Mouse (Mus musculus) erythroid progenitor cell, adult 5-6 weeks (primary cell): ENCODE data around the gene Itpr1. TPM values are rescaled to one million over a fixed set of nuclear protein-coding genes. Genes with fewer than 3 reads are reported as not detected.

Experiments used
- ATAC-seq: replicated peaks from 2 replicates; pipeline ENCODE4 v1.8.0; 2016; ENCODE audit warnings: moderate number of reproducible peaks, mild to moderate bottlenecking, moderate TSS enrichment, inconsistent platforms; ENCODE audit not compliant: poor library complexity, low FRiP score, severe bottlenecking
- total RNA-seq, 2 experiments: library from RNA; stranded (forward) in 1 of 2; stranded (reverse) in 1 of 2; fragments of 150-400 nt in 1 of 2; fragments of 186-747, 209-891 nt in 1 of 2; gene quantifications; 2 replicates each; pipeline versions ENCODE4 v1.2.3 to v1.2.4; 2015 to 2017; ENCODE audit warnings: low replicate concordance in 2 of 2

The Itpr1 gene
- total RNA-seq, 2 experiments from 2014 or later, result 4.6 to 13.0 TPM

DNA sequence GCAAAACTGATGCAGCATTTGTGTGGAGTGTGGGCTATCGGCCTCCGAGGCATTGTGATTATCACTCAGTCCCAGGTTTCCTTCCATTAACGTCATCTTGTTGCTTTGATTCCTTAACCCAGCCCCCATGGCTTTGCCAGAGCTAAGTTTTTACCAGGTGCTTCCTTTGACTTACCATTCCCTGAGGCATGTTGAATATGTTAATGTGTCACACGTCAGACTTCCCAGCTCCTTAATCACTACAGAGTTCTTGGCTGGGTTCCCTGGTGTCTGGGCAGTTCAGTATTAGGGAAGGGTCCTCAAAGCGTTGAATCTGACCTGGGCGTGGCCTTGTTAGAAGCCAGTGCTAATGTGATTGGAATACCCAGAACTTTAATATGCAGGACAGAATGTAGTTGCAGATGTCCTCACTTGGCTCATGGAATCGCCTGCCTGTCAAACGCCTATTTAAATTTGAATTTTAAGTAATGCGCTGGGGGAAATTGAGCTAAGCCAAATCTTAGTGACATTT, 23.6 kb downstream of the Itpr1 start:
- ATAC-seq, result no peak

DNA sequence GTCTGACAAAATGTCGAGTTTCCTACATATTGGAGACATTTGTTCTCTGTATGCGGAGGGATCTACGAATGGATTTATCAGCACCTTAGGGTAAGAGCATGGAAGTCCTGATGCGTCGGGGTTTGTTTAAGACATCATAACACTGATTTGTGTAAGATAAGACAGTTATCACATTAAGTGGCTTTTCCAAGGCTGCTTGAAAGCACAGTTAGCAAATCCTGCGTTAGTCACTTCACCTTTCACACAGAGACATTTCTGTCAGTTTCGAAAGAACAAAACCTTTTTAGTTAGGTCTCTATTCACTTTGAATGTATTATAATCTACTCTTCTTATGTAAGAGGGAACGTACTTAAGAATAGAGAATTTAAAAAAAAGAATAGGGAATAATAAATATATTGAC, 24.1 kb downstream of the Itpr1 start:
- ATAC-seq, result no peak

DNA sequence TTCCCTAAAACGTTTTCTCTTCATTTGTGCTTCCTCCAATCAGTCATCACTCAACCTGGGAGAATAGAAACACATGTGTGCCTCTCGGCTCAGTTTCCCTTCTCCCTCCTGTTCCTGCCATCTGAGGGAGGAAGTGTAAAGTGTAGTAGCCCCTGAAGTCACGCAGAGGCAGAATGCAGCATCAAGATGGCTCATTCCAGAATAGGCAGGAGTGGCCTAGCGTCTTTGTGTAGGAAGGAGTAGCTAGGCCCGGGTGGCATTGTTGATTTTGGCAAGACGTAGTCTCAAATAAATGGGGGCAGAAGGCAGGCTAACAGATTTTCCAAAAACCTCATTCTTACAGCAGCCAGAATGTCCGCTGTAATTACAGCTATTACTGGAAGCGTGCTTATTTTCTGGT, 24.7 kb downstream of the Itpr1 start:
- no peak for ATAC-seq

DNA sequence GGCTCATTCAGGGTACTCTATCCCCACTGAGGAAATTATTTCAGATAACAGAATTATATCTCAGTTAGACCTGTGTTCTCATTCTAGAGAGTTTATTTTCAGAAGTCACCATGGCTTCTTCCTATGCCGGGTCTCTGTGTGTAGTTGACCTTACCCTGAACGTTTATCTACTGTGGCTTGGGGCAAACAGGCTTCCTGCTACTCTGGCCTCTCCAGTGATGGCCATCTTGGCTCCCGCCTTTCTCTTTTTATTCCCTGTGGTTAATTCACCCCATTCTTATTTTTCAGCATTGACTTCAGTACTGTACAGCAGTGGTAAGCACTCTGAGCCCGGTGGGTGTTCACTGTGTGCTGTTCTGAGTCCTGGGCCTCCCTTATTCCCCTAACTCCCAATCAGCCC, 25.1 kb downstream of the Itpr1 start:
- ATAC-seq, result no peak

DNA sequence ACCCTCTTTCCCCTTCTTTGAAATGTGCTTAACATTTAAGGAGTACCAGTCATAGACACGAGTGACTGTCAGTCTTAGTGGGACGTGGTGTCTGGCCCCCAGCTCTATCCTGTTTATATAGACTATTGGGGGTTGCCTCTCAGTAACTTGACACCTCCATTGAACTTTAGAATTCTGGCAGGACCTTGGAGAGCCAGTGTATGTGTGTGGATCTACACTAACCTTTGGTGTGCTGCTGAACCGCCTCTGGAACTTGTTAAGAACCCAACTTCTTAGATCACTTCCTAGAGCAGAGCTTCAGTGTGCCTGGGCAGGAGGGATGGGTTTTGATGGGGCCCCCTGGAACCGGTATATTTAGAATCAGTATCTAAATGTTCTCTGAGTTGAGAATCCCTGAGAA, 26.2 kb downstream of the Itpr1 start:
- ATAC-seq, result no peak

DNA sequence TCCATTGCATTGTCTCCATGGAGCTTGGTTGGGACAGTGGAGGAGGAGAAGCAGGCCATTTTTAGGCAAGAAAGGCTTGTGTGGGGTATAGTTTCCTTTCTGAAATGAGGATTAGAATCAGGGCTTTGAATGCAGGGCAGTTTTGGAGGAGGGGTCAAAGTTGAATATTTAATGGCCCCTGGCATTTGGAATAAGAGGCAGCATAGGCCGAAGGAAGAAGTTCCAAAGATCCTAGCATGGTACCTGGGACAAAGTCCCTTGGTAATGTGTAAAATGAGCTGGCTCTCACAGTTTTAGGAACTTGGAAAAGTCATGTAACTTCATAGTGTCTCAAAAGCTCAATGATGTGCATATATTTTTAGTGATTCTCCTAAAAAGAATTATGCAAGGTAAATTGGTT, 27.1 kb downstream of the Itpr1 start:
- ATAC-seq, result no peak

DNA sequence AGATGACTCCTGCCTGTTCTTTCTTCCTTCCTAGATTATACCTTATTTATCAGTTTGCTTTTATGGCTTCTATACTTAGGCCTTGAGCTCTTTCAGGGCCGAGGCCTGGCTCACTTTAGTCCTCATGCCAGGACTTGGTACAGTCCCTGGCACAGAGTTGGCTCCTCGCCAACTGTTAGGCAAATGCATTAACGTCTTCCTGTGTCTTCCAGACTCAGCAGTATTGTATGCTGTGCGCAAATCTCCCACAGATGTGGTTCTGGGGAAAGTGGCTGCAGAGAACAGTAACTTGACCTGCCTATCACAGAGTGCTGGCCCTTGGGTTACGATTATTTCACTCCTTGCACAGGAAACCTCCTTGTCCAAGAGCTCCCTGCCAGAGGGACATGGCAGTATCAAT, 27.9 kb downstream of the Itpr1 start:
- ATAC-seq, result no peak

DNA sequence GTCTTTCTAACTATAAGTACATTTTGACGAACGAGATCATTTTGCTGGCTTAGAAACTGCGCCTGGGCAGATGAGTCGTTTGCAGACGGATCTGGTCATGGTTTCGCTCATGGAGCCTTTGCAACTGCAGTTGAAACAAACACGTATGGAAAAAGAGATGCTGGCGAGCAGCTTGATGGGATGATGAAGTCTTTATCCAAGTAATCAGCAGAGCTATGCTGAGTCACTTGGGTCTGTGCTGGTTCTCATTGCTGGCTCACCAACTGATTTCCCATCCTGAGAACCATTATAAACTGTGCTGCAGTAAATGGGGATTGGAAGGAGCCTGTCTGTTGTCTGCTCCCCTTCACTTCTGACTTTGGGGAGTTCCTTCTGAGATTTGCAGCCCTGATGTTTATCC, 31.7 kb downstream of the Itpr1 start:
- no peak for ATAC-seq

DNA sequence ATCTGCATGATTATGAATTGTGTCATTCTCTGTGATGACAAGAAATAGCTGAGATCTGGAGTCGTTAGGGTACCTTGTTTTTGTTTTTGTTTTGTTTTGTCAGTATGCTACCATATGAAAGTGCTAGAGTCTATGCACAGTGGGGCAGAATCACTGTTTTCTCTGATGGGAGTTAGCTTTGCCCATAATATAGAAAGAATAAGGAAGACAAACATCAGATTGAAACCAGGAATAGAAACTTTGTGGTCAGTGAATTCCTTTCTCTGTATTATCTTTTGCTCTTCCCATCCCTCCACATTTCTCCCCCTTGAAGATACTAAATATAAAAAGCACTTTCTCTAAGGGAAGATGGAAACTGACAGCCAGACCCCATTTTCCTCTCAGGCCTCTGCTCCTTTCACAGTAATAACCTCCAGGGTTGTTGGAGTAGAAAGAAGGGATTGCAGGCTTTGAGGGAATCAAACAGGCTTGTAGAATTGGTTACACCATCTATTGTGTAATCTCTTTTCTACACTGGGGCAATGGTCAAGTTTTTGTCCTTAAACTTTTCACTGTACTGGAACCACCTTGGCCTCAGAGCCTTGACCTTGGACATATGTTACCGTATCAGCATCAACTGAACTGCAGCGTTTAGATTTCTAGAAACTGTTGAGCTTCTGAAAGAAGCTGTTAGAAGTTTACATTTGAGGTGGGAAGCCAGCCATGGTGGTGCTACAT, 33.6 kb downstream of the Itpr1 start:
- no peak for ATAC-seq

DNA sequence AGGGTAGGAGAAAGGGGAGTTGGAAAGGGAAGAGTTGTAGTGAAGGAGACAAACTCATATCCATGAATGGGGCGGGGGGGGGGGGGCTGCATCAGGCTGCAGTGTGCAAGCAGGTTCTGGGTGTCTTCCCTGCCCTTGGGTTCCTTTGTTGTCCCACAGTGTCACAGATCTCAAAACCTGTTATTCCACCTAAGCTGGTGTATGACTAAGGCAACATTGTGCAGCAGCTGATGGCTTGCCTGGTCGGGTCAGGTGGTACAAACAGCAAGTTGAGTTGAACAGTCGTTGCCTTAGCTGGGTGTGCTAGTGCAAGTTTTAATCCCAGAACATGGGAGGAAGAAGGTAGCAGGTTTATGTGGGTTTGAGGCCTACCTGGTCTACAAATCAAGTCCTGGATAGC, 34.3 kb downstream of the Itpr1 start:
- ATAC-seq, result no peak

DNA sequence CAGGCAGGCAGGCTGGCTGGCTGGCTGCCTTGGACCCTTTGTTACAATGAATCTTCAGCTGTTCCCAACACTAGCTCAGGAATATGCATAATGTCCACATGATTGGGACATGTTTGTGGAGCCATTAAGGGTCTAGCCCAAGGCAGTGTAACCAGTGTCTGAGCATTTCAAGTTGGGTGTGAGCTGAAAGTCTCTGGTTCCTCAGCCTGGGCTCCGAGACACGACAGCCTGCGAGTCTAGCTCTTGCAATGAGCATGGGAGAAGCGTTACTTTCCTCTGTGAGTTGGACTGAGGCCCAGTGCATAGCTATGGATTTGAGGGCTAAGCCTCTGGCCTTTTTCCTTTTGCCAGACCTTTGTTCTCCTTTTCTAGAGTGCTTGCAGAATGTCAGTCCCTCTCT, 35.6 kb downstream of the Itpr1 start:
- no peak for ATAC-seq

DNA sequence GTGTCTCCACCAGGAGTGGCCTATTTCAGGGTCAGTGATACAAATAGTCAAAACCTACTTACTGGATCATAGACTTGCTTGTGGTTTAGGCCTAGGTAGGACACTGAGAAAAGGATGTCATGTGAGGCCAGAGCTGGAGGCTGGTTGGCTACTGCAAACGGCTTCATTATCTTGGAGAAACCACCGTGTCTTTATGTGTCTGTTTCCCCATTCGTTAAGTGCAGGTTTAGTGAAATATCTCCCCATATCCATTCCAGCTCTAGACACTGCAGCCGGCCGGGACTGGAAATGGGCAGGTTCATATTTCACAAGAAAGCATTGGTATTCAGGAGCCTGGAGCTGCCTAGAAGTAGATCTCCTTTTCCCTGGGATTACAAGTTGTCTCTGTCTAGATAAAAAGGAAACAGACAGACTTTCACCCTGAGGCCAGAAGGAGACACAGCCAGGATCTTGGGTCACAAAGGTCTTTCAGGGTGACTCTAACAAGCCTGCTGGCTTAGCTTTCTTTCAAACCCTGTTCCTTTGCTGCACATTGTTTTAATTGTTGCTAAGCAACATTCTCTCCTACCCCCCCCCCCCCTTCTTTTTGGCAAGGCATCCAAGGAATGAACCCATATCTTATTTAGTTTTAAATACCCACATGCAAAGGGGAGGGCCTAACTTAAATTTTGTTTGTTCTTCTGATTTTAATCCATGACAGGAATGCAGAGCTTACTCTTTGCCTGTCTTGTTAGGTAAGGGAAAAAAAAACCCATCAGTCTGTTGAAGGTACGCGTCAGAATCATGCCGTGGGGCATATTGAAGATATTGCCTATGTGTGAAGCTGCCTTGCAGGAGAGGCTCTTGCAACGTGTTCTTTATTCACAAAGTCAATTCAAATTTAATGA, 36.4 kb downstream of the Itpr1 start:
- no peak for ATAC-seq

DNA sequence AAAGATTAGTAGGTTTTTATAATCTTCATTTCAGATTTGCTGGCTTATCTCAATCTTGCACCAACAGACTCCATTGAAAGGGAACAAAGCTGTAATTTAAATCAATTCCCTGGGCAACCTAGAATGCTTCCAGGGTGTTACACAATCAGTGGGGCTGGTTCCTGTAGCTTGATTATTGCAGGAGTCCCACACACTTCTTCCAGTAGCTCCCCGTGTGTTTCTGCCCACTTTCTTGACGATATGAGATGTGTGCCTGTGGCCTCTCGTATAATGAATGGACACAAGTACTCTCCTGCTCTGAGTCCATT, 37.0 kb downstream of the Itpr1 start:
- ATAC-seq, result no peak

DNA sequence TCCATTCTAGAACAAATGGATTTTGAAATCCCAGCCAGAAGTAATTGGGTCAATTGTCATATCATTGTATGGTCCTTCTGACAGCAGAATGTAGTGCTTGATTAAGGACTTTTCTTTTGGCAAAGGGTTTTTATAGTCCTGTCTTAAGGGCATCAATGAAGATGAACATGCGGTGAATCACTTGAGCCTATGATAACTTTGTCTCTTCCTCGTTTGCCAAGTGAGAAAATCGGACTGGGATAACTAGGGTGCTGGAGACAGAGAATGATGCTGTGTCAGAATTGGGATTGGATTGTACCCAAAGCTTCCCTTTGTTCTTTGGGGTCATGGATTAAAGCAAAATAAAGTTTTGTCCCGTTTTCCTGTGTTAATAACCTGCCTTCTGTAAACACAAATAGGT, 37.5 kb downstream of the Itpr1 start:
- ATAC-seq, result no peak

DNA sequence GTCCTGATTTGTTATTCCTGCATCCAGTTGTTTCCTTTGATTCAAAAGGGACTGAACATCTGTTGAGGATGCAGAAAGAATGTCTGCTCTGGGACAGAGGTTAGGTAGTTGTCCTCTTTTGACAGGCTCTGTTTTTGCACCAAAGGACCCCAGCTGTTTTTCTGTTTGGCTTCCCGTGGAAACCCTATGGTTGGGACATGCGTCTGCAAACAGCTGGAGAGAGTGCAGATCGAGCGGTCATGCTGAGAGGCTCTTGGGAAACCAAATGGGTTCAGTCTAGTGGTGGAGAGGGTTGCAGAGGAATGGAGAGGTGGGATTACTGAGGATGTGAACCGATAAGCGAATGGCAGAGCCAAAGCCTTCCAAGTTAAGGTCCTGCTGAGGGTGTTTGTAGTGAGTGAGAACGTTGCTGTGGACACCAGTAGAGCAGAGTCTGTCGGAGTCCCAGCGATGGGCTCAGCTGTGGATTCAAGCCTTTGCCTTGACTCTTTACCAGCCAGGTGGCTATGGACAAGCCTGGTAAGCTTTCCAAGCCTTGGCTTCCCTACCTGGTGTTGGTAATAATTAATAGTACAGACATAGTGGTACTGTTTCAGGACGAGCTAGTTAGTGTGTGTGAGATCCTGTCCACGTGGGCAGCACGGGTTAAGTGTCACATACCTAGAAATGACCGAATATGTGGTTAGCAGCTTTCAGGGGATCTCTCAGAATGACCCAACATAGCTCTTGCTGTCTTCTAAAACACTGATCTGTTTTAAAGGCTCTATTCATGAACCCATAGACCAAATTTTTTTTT, 39.9 kb downstream of the Itpr1 start:
- no peak for ATAC-seq

DNA sequence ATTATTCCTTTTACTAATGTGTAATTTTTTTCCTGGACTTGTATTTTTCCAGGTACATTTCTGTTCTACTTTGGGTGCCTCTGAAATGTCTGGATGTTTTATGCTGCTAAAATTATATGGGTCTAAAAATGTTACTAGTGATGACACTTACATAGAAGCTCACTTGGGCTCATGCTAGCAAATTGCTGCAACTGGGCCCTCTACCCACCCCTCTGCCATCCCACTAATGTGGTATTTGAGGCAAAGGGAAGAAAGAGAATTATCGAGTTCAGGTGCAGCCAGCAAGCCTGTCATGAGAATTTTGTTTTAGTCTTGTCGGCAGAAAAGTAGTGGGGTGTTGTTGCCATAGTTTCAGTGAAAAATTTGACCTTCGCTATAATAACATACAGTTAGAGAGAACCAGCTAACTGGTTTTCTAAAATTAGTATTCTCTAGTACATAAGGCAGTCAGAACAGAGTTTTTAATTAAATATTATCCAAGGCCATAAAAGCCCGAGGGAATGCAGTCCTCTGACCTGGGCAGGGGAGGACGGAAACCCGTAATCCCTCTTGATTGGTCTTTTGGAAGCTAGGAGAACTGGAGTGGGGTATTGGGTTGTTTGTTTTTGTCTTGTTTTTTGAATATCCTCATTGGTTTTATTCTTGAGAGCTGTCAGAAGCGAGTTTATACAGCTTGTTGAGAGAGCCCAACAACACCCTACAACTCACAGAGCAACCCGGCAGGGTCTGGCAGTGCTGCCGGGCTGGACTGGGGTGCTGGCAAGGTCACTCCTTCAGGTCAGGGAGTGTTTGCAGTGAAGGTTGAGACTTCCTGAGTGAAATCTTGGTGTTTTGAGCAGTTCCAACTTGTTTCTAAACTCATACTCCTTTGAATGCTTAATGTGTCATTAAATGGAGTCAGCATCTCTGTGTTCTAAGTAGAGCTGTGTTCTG, 41.5 kb downstream of the Itpr1 start:
- ATAC-seq, result no peak

DNA sequence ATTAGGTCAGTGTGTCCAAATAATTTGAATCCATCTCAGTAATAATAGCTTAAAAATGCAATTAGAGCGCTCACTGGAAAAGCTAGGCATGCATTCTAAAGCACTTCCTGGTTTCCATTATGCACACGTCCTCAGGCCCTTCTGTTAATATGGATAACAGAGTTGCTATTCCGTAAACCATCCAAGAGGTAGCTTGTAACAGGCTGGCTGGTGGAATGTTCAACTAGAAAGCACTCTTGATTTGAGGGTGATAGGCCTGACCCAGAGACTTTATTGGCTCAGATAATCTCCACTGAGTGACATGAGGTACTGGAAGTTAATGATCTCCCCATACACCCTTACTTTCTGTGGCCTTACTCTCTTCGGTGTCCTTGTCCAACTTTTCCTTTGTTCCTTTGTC, 43.0 kb downstream of the Itpr1 start:
- ATAC-seq, result no peak

DNA sequence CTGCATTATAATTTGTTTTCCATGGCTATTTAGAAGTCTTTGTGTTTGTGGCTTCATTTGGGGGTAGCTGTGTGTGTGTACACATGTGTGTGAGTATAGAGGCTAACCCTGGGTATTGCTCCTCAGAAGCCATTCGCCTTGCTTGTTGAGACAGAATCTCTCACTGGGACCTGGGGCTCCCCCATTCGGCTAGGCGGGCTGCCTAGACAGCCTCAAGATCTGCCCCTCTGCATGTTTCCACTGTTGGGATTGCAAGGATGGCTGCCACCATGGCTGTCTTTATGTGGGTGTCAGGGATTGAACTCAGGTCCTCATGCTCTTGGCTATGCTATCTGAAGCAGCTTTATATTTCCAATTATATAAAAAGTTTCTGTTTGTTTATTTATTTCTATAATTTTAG, 44.3 kb downstream of the Itpr1 start:
- ATAC-seq, result no peak

DNA sequence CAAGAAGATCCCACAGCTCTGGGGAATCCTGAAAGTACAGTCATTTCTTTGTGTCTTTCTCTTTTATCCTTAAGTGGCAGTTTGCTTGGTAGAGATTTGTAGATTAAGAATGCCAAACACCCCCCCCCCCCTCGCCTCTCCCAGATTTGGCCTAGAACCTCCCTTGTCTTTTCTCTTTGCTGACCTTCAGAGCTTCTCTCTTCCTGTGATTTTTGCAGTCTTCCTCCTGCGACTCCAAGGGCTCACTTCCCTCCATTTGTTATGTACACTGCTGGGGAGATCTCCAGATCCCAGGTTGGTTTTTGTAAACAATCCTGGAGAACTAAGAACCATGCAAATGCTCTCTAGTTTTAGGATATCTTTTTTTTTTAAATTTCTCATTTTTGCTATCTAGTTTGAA, 45.7 kb downstream of the Itpr1 start:
- no peak for ATAC-seq

DNA sequence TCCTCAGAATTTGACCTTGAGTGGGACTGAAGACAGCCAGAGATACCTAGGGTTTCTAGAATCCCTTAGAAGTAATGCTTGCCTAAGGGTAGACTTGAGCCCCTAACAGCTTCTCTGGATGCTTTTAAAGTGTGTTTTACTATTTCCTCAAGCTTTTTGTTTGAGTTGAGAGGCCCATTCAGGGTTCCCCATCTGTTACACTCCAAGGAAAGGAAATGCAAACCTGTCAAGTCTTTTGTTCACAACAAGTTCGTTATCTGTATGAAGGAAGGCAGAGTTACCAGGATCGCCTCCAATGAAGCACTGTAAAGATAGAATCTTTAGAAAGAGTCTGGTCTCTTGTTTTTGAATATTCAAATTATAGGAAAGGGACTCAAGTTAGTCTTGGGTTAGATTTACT, 46.8 kb downstream of the Itpr1 start:
- no peak for ATAC-seq
